Mouse (Mus musculus) forebrain, embryonic 13.5 days (tissue): ENCODE results near the gene Arl15. TPM values are rescaled to one million over a fixed set of nuclear protein-coding genes. Genes with fewer than 3 reads are reported as not detected.
A peak's percentile ranks its signal among the peaks of the same experiment; 100 is the strongest.

ENCODE experiments used
- ATAC-seq: fragments of 200-750 bp; cut with Nextera tagmentation; 2 replicates; pipeline ENCODE4 v1.8.0; 2017
- H3K27ac ChIP-seq: fragments of 300-500 bp; sonication (generic); 2 replicates; pipeline ENCODE4 v1.5.1; 2015; ENCODE audit warnings: inconsistent platforms, mild to moderate bottlenecking, moderate library complexity
- H3K27me3 ChIP-seq: fragments of 300-500 bp; sonication (generic); 2 replicates; pipeline ENCODE4 v1.6.1; 2015; ENCODE audit warnings: mild to moderate bottlenecking, inconsistent platforms
- H3K36me3 ChIP-seq: fragments of 300-500 bp; sonication (generic); 2 replicates; pipeline ENCODE4 v1.6.1; 2015; ENCODE audit warnings: mild to moderate bottlenecking, inconsistent platforms; ENCODE audit not compliant: poor library complexity, severe bottlenecking
- H3K4me1 ChIP-seq: fragments of 300-500 bp; sonication (generic); 2 replicates; pipeline ENCODE4 v1.6.1; 2015; ENCODE audit warnings: inconsistent platforms
- H3K4me2 ChIP-seq: fragments of 300-500 bp; sonication (generic); 2 replicates; pipeline ENCODE4 v1.6.1; 2015; ENCODE audit warnings: inconsistent platforms, mild to moderate bottlenecking, moderate library complexity
- H3K4me3 ChIP-seq: fragments of 300-500 bp; sonication (generic); 2 replicates; pipeline ENCODE4 v1.5.1; 2015; ENCODE audit warnings: mild to moderate bottlenecking, inconsistent platforms
- H3K9ac ChIP-seq: fragments of 300-500 bp; sonication (generic); 2 replicates; pipeline ENCODE4 v1.6.1; 2015; ENCODE audit warnings: mild to moderate bottlenecking, inconsistent platforms
- H3K9me3 ChIP-seq: fragments of 300-500 bp; sonication (generic); replicated peaks from 2 replicates; pipeline ENCODE4 v1.6.1; 2016; ENCODE audit warnings: inconsistent platforms
- WGBS: fragments of 180-500 bp; shearing (Covaris S2); methylation state at CpG from one replicate; pipeline ENCODE4 v1.1.7; 2015; 5-methylcytosine and 5-hydroxymethylcytosine counted together
- polyA plus RNA-seq: library from polyadenylated mRNA; unstranded; fragments of >200 nt; fragmentation: Nextera tagmentation; extraction: Ambion mirVana; gene quantifications from 2 replicates; pipeline ENCODE4 v1.2.1, GENCODE M21; 2015

The Arl15 gene
- polyA plus RNA-seq, 1 experiment from 2014 or later: 17.8 TPM

DNA sequence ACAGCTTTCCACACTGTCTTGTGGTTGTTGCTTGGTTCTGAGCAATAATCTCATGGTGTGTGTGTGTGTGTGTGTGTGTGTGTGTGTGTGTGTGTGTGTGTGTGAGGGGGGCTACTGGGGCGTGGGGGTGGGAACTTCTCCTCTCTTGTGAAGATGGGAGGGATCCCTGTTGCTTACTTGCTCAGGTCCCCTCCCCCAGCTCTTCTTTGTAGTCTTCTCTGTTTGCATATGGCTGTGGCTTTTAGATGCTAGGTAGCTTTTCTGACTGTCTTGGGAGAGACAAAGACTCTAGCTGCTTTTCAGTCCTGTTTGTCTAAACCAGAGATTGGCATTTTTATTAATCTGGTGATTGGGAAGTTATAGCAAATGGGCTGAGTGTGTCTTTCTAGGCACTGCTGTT is 88.7 kb downstream of the Arl15 start:
- H3K9me3 ChIP-seq: no peaks in the 10 kb centered on the region
- no peak overlapping the region for H3K4me2 ChIP-seq
- peaks cover 53% of the 10 kb centered on the region for H3K4me1 ChIP-seq
- no peak overlapping the region for H3K9ac ChIP-seq
- ATAC-seq: no peak
- H3K27ac ChIP-seq: no peak overlapping the region
- 0% methylated on average over 1 of the region's 1 CpGs for WGBS
- no peaks in the 10 kb centered on the region for H3K36me3 ChIP-seq
- H3K4me3 ChIP-seq: no peak overlapping the region
- H3K27me3 ChIP-seq: no peaks in the 10 kb centered on the region

DNA sequence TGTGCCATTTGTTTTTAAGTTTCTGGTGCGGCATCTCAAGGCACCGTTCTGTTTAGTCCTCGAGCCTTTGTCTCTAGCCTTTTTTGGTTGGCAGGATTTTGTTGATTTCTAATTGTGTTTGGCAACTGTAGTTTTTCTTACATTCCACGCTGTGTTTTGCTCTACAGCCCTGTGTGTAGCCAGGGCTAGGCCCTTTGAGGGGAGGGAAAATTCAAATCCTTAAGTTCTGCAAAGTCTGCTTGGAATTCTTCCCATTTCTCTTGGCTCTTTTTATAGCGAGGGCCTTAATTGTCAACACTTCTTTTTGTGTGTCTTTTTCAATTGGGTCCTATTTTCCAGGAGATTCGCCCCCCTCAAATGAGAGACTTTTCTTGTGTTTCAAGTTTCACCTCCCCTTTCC is 92.8 kb downstream of the Arl15 start:
- peak; percentile 25; the same call in 1 of the 2 replicates for ATAC-seq
- no peak overlapping the region; the same call in 1 of the 2 replicates for H3K4me2 ChIP-seq
- no peak overlapping the region for H3K9ac ChIP-seq
- no peaks in the 10 kb centered on the region for H3K36me3 ChIP-seq
- H3K27me3 ChIP-seq: no peaks in the 10 kb centered on the region
- H3K4me3 ChIP-seq: no peak overlapping the region
- H3K9me3 ChIP-seq: no peaks in the 10 kb centered on the region
- H3K4me1 ChIP-seq: peaks cover 38% of the 10 kb centered on the region
- no peak overlapping the region; the same call in 1 of the 2 replicates for H3K27ac ChIP-seq
- 17% methylated on average over 6 of the region's 6 CpGs for WGBS

- H3K27ac ChIP-seq: no peak overlapping the region
- no peaks in the 10 kb centered on the region for H3K9me3 ChIP-seq
- H3K4me2 ChIP-seq: peak overlapping the region; percentile 47
- no peaks in the 10 kb centered on the region for H3K36me3 ChIP-seq
- 0 out of 2 replicates have a peak overlapping the region, but pooled peaks have one; percentile 48 for H3K9ac ChIP-seq
- 59% methylated on average over 5 of the region's 5 CpGs for WGBS
- no peak overlapping the region for H3K4me3 ChIP-seq
- peaks cover 38% of the 10 kb centered on the region for H3K4me1 ChIP-seq
- H3K27me3 ChIP-seq: no peaks in the 10 kb centered on the region
- ATAC-seq: no peak
These were observed 93.8 kb downstream of the Arl15 start for GRCm38 (mm10) chr13:113888126-113888525.

- Histone ChIP-seq H3K9ac (peak overlapping the region; percentile 48), H3K9me3 (no peaks in the 10 kb centered on the region), H3K27me3 (no peaks in the 10 kb centered on the region), H3K4me1 (peaks cover 38% of the 10 kb centered on the region), H3K4me2 (peak overlapping the region; percentile 47), H3K36me3 (no peaks in the 10 kb centered on the region), H3K27ac (no peak overlapping the region), H3K4me3 (peak overlapping the region; percentile 3; the same call in 1 of the 2 replicates)
- ATAC-seq: peak; percentile 60; the same call in 1 of the 2 replicates
- WGBS: 29% methylated on average over 16 of the region's 16 CpGs
These were observed 94.4 kb downstream of the Arl15 start for GRCm38 (mm10) chr13:113888704-113889103.

DNA sequence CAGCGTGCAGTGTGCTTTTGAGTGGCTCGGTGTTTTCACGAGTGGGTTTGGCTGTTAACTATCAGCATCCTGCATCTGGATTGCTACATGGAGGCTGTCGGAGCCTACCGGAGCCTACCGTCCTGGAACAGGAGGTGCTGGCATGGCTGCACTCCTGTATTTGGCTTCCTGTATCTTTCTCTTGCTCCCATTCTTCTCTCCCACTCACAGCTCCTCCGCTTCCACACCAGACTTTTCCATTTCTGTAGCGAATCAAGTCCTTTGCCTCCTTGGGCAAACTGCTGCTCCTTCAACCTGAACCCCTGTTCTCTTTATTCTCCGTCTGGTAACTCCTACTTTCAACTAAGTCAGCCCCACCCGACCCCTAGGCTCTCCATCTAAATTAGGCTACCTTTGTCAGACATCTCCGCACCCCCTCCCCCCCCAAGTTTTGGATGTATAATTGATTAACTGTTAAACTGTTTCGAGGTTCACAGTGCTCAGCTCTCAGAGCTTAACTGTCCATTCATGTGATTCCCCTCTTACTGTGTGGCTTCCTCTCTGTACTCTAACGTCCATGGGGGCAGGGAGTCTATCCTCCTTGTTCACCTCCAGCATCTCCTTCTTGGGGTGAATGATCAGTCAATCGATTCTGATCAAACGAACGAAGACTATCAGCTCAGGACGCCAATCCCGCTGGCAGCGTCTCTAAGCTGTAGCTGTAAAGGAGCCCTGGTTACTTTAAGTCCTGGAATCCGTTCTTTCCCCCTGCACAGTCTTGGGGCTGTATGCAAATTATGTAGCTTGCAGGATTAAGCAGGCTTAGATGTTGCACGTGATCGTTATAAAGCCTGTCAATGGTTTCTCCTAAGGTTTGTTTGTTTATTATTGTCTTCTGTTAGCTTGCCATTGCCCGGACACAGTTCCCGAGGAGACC is 95.1 kb downstream of the Arl15 start:
- peak overlapping the region; percentile 3; the same call in 1 of the 2 replicates for H3K4me3 ChIP-seq
- 45% methylated on average over 24 of the region's 24 CpGs for WGBS
- H3K27ac ChIP-seq: no peak overlapping the region
- H3K9me3 ChIP-seq: no peaks in the 10 kb centered on the region
- H3K4me1 ChIP-seq: peaks cover 38% of the 10 kb centered on the region
- no peaks in the 10 kb centered on the region for H3K36me3 ChIP-seq
- no peak for ATAC-seq
- peak overlapping the region; percentile 48 for H3K9ac ChIP-seq
- no peaks in the 10 kb centered on the region for H3K27me3 ChIP-seq
- peak overlapping the region; percentile 47 for H3K4me2 ChIP-seq

DNA sequence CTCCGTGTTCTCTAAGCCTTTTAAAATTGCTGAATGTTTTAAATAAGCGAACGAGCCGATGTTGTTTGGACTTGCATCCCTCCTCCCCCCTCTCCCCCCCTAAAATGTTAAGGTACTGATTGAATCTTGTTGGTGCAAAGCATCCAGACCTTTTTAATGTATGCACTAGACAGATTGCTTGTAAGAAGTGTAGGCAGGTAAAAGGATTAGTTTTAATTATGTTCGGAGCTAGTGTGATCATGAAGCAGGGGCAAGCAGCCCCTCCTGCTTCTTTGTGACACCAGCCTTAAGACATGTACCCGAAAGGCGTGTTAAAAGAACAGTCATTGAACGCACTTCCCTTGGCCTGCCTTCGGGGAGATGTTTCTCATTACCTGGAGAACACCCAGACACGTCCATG is 102.4 kb downstream of the Arl15 start:
- Histone ChIP-seq H3K4me1 (no peaks in the 10 kb centered on the region), H3K27me3 (no peaks in the 10 kb centered on the region), H3K4me3 (no peak overlapping the region), H3K4me2 (no peak overlapping the region), H3K9ac (no peak overlapping the region), H3K36me3 (no peaks in the 10 kb centered on the region), H3K9me3 (no peaks in the 10 kb centered on the region), H3K27ac (no peak overlapping the region)
- ATAC-seq: no peak
- WGBS: 73% methylated on average over 10 of the region's 10 CpGs

DNA sequence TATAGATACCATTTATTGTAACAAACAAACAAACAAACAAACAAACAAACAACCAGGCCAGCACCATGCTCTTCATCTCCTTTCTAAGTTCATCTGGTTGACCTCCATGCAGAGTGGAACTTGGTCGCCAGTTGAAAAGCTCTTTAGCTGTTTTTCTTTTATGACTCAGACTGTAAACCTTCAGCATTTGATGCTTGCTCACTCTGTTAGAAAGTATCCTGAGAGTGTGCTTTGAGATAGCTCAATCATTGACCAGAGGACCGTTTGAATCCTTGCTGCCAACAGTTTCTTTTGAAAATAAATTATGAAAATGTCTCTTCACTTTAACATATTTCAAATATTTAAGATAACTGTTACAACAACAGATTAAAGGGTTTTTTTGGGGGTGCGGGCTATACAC is 103.2 kb downstream of the Arl15 start:
- Histone ChIP-seq H3K36me3 (no peaks in the 10 kb centered on the region), H3K4me1 (no peaks in the 10 kb centered on the region), H3K9me3 (no peaks in the 10 kb centered on the region), H3K4me2 (no peak overlapping the region), H3K27me3 (no peaks in the 10 kb centered on the region), H3K4me3 (no peak overlapping the region), H3K9ac (no peak overlapping the region), H3K27ac (no peak overlapping the region)
- 91% methylated on average over 3 of the region's 3 CpGs for WGBS
- ATAC-seq: no peak

DNA sequence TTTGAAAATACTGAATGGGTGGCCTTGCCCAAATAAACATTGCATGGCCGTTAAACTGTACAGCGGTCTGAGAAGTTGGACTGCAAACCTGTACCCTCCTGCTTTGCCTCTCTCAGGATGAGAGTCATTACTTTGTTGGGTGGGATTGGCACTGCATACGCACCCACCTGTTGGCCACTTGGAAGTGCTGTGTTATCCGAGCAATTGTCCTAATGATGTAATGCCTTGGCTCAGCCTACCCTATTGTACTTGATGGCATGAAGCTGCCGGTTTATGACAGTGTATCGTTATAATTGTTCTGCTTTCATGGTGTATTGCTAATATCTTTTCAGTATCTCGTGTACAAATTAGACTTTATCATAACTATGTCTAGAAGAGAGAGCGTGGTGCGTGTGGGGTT is 103.6 kb downstream of the Arl15 start:
- Histone ChIP-seq H3K27ac (no peak overlapping the region), H3K9me3 (no peaks in the 10 kb centered on the region), H3K4me2 (no peak overlapping the region), H3K36me3 (no peaks in the 10 kb centered on the region), H3K4me3 (no peak overlapping the region), H3K4me1 (no peaks in the 10 kb centered on the region), H3K9ac (no peak overlapping the region), H3K27me3 (no peaks in the 10 kb centered on the region)
- no peak for ATAC-seq
- 83% methylated on average over 9 of the region's 9 CpGs for WGBS

DNA sequence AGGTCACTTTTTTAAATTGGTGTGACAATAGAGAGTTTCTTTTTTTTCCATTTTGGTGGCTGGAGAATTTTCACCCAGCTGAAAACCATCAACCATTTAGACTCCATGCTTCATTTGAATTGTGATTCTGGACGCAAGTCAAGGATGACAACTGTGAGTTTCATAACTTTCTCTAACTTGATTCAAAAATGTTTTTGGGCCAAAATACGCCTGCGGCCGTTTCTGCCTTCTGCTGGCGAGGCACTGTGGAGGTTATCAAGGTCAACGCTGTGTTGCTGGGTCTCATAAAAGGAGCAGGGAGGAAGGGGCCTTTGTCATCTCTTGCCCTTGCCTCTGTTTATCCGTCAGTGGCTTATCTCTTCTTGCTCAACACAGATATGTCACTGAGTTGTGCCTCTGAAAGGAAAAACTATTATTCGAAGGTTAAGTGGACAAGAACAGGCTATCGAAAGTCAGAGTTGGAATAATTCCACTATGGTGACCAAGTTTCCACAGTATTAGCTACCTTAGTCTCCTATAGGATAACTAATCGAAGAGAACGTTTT is 106.8 kb downstream of the Arl15 start:
- Histone ChIP-seq H3K4me2 (no peak overlapping the region), H3K36me3 (no peaks in the 10 kb centered on the region), H3K4me3 (no peak overlapping the region), H3K27me3 (no peaks in the 10 kb centered on the region), H3K27ac (no peak overlapping the region), H3K9ac (no peak overlapping the region), H3K9me3 (no peaks in the 10 kb centered on the region), H3K4me1 (no peaks in the 10 kb centered on the region)
- WGBS: 93% methylated on average over 11 of the region's 11 CpGs
- ATAC-seq: no peak

DNA sequence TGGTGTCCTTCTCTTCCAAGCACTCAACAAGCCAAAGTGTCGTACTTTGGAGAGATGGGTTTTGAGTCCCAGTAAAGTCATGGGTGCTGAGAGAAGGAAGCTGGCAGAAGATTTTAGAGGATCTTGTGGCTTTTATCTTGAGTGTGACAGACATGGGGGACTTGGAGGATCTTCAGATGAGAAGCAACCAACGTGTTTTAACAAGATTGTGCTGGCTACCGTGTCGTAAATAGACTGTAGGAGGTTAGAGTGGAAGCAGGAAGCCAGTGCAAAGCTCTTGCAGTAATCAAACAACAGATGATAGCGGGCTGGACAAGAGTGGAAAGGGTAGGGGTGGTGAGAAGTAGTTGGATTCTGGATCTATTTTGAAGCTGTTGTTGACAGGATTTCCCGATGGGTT is 109.0 kb downstream of the Arl15 start:
- Histone ChIP-seq H3K27ac (no peak overlapping the region), H3K4me3 (no peak overlapping the region), H3K4me2 (no peak overlapping the region), H3K27me3 (no peaks in the 10 kb centered on the region), H3K4me1 (no peaks in the 10 kb centered on the region), H3K36me3 (no peaks in the 10 kb centered on the region), H3K9me3 (no peaks in the 10 kb centered on the region), H3K9ac (no peak overlapping the region)
- no peak for ATAC-seq
- WGBS: 92% methylated on average over 6 of the region's 6 CpGs

- Histone ChIP-seq H3K9me3 (no peaks in the 10 kb centered on the region), H3K27ac (no peak overlapping the region), H3K27me3 (no peaks in the 10 kb centered on the region), H3K36me3 (no peaks in the 10 kb centered on the region), H3K9ac (no peak overlapping the region), H3K4me2 (no peak overlapping the region), H3K4me3 (no peak overlapping the region), H3K4me1 (peaks cover 18% of the 10 kb centered on the region)
- WGBS: 54% methylated on average over 11 of the region's 11 CpGs
- ATAC-seq: peak; percentile 66; the same call in 1 of the 2 replicates
These were observed 117.7 kb downstream of the Arl15 start for GRCm38 (mm10) chr13:113911986-113912519.

DNA sequence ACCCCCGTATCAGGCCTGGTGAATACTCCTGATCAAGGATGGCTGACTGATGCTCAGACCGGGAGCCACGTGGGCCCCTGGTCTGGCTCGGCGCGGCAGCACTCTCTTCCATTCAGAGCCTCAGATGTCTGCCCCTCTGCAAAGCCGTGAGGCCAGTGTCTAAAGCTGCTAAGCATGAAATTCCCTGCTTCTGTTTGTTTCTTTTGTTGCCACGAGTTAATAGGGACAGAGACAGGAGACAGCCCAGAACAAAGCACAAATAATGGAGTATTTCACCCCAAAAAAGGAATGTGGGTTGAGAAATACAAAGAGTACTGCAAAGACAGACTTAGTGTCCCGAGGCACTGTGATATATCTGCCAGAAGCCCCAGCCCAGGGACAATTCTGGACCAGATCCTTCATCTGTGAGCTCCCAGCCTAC is 120.3 kb downstream of the Arl15 start:
- WGBS: 8% methylated on average over 9 of the region's 9 CpGs
- Histone ChIP-seq H3K4me2 (no peak overlapping the region; the same call in 1 of the 2 replicates), H3K4me3 (no peak overlapping the region), H3K9me3 (no peaks in the 10 kb centered on the region), H3K27ac (no peak overlapping the region), H3K9ac (no peak overlapping the region), H3K27me3 (no peaks in the 10 kb centered on the region), H3K36me3 (no peaks in the 10 kb centered on the region), H3K4me1 (peaks cover 40% of the 10 kb centered on the region)
- no peak for ATAC-seq
